Mouse (Mus musculus) retina, embryonic 14.5 days (tissue): ENCODE data around the gene Dgkq.

ENCODE experiments used
- DNase-seq: peaks from one replicate; pipeline ENCODE4 v3.0.0-alpha.2; 2015; ENCODE audit warnings: low spot score

Gene Dgkq

GRCm38 (mm10) chr5:108668977-108669936 lies at the start of gene Dgkq:
Gene Dgkq, minus strand, starts transcription at chr5:108669672.
- DNase-seq, result peak; percentile 89

- no peak for DNase-seq
Observed at GRCm38 (mm10) chr5:108718051-108718450, 48.6 kb upstream of the Dgkq start.

GRCm38 (mm10) chr5:108715974-108716373 lies 46.5 kb upstream of the Dgkq start:
- DNase-seq, result no peak

GRCm38 (mm10) chr5:108714149-108714548 lies 44.7 kb upstream of the Dgkq start:
- DNase-seq, result no peak

- DNase-seq, result no peak
Observed at GRCm38 (mm10) chr5:108713691-108714090, 44.2 kb upstream of the Dgkq start.

- DNase-seq, result no peak
Observed at GRCm38 (mm10) chr5:108713096-108713495, 43.6 kb upstream of the Dgkq start.

- no peak for DNase-seq
Observed at GRCm38 (mm10) chr5:108711968-108712367, 42.5 kb upstream of the Dgkq start.

GRCm38 (mm10) chr5:108708981-108709731 lies 39.7 kb upstream of the Dgkq start:
- no peak for DNase-seq

GRCm38 (mm10) chr5:108708419-108708818 lies 38.9 kb upstream of the Dgkq start:
- no peak for DNase-seq

- DNase-seq, result no peak
Observed at GRCm38 (mm10) chr5:108707758-108708157, 38.3 kb upstream of the Dgkq start.

GRCm38 (mm10) chr5:108703754-108704626 lies 34.5 kb upstream of the Dgkq start:
- no peak for DNase-seq

GRCm38 (mm10) chr5:108701341-108702021 lies 32.0 kb upstream of the Dgkq start:
- no peak for DNase-seq

- no peak for DNase-seq
Observed at GRCm38 (mm10) chr5:108700346-108700745, 30.9 kb upstream of the Dgkq start.

- DNase-seq, result no peak
Observed at GRCm38 (mm10) chr5:108697341-108697753, 27.9 kb upstream of the Dgkq start.

GRCm38 (mm10) chr5:108696542-108696941 lies 27.1 kb upstream of the Dgkq start:
- DNase-seq, result no peak

- DNase-seq, result no peak
Observed at GRCm38 (mm10) chr5:108695861-108696260, 26.4 kb upstream of the Dgkq start.

GRCm38 (mm10) chr5:108694352-108695261 lies 25.1 kb upstream of the Dgkq start:
- peak; percentile 47 for DNase-seq

GRCm38 (mm10) chr5:108693872-108694288 lies 24.4 kb upstream of the Dgkq start:
- peak; percentile 92 for DNase-seq

- peak; percentile 64 for DNase-seq
Observed at GRCm38 (mm10) chr5:108692271-108692670, 22.8 kb upstream of the Dgkq start, which contains the start of gene Fgfrl1. Gene Fgfrl1, plus strand, starts transcription at chr5:108692382.

- no peak for DNase-seq
Observed at GRCm38 (mm10) chr5:108691152-108691551, 21.7 kb upstream of the Dgkq start.
